13 mouse cellular contexts compared by ENCODE assay signal in the genomic region with DNA sequence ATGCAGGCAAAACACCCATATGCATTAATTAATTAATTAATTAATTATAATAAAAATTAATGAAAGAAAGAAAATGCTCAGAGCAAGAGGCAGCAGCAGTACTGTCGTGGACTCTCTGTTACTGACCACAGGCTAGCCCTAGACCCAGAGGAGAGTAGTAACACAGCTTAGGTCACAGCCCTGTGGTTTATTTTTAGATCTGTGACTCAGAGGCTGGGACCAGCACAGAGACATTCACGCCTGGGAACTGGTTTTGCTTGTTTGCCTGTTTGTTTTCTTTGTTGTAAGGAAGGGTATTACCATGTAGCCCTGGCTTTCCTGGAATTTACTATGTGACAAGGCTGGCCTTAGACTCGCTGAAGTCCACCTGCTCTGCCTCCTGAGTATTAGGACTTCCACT. TPM values are rescaled to one million over a fixed set of nuclear protein-coding genes. Genes with fewer than 3 reads are reported as not detected.
A peak's percentile ranks its signal among the peaks of the same experiment; 100 is the strongest.
DNase-seq lines count a peak whose midpoint lies in the region; ATAC-seq and TF ChIP-seq lines count a peak whose summit lies in the region.
"Had no signal": no experiment of that assay in that cellular context is flagged by ENCODE, and none has a peak within 500 bp of the region (broad histone marks: within the 10 kb centered on the region; RNA-seq: fewer than 3 reads in every experiment).

No protein-coding gene starts in this region.

- no peak overlapping the region for H3K27ac ChIP-seq in intestine, embryonic 14.5 days (ENCODE audit: low read depth)
- no peak overlapping the region for H3K27ac ChIP-seq in intestine, postnatal 0 days (ENCODE audit: low read depth, low read length)
- H3K27ac ChIP-seq in embryonic fibroblast, embryonic 13.5 days (ENCODE audit: insufficient read depth, low read length) = peak overlapping the region; percentile 32; the same call in 1 of the 2 replicates
- H3K27ac ChIP-seq in liver, embryonic 11.5 days (ENCODE audit: low read depth, low read length) = no peak overlapping the region
- H3K27ac ChIP-seq: forebrain, embryonic 13.5 days; hindbrain, embryonic 15.5 days; limb, embryonic 12.5 days; midbrain, embryonic 15.5 days had no signal

- no peaks in the 10 kb centered on the region for H3K36me3 ChIP-seq in intestine, embryonic 14.5 days (ENCODE audit: control insufficient read depth, insufficient read depth, low read length)
- H3K36me3 ChIP-seq in intestine, postnatal 0 days (ENCODE audit: control insufficient read depth, insufficient read depth) = no peaks in the 10 kb centered on the region
- H3K36me3 ChIP-seq in liver, embryonic 11.5 days (ENCODE audit: control insufficient read depth, insufficient read depth, low read length) = no peaks in the 10 kb centered on the region
- H3K36me3 ChIP-seq: hindbrain, embryonic 15.5 days; limb, embryonic 12.5 days; midbrain, embryonic 15.5 days had no signal

- no peak for TF ChIP-seq POLR2A in embryonic fibroblast, embryonic 13.5 days (IDR thresholded peaks at IDR 0.05; ENCODE audit: low read depth, low read length)

- 33% methylated on average over 3 of the region's 3 CpGs for WGBS in intestine, embryonic 14.5 days
- 24% methylated on average over 3 of the region's 3 CpGs for WGBS in intestine, postnatal 0 days
- 38% methylated on average over 3 of the region's 3 CpGs for WGBS in liver, embryonic 11.5 days

- H3K9me3 ChIP-seq in intestine, embryonic 14.5 days (ENCODE audit: control insufficient read depth, low read length) = no peaks in the 10 kb centered on the region
- no peaks in the 10 kb centered on the region for H3K9me3 ChIP-seq in intestine, postnatal 0 days (ENCODE audit: control insufficient read depth)
- H3K9me3 ChIP-seq in liver, embryonic 11.5 days (ENCODE audit: control insufficient read depth, low read length) = no peaks in the 10 kb centered on the region
- H3K9me3 ChIP-seq: forebrain, embryonic 13.5 days; hindbrain, embryonic 15.5 days; midbrain, embryonic 15.5 days had no signal

- no peak overlapping the region for H3K4me2 ChIP-seq in intestine, embryonic 14.5 days (ENCODE audit: low read length)
- no peak overlapping the region for H3K4me2 ChIP-seq in intestine, postnatal 0 days (replicated peaks; ENCODE audit: low read depth)
- H3K4me2 ChIP-seq in liver, embryonic 11.5 days = no peak overlapping the region
- H3K4me2 ChIP-seq: forebrain, embryonic 13.5 days; hindbrain, embryonic 15.5 days; limb, embryonic 12.5 days; midbrain, embryonic 15.5 days had no signal

- H3K9ac ChIP-seq in intestine, embryonic 14.5 days (ENCODE audit: low read length) = no peak overlapping the region
- no peak overlapping the region for H3K9ac ChIP-seq in intestine, postnatal 0 days (ENCODE audit: low read depth, low read length)
- no peak overlapping the region for H3K9ac ChIP-seq in liver, embryonic 11.5 days (ENCODE audit: low read depth, low read length)
- H3K9ac ChIP-seq: forebrain, embryonic 13.5 days; hindbrain, embryonic 15.5 days; limb, embryonic 12.5 days; midbrain, embryonic 15.5 days had no signal

- 0 out of 2 replicates have a peak, but pooled peaks have one; percentile 62 for ATAC-seq in intestine, embryonic 14.5 days (replicated peaks; ENCODE audit: low FRiP score, low TSS enrichment, low read depth)
- no peak for ATAC-seq in intestine, postnatal 0 days
- no peak for ATAC-seq in liver, embryonic 11.5 days (replicated peaks; ENCODE audit: low FRiP score)
- ATAC-seq: forebrain, embryonic 13.5 days; midbrain, embryonic 15.5 days had no signal

- H3K4me1 ChIP-seq in intestine, embryonic 14.5 days (replicated peaks; ENCODE audit: control insufficient read depth, insufficient read depth, low read length) = no peaks in the 10 kb centered on the region
- H3K4me1 ChIP-seq in intestine, postnatal 0 days (replicated peaks; ENCODE audit: control insufficient read depth, insufficient read depth, low read length) = no peaks in the 10 kb centered on the region
- peaks cover 5% of the 10 kb centered on the region; the same call in 1 of the 2 replicates for H3K4me1 ChIP-seq in embryonic fibroblast, embryonic 13.5 days (ENCODE audit: control insufficient read depth, insufficient read depth, low read length)
- no peaks in the 10 kb centered on the region for H3K4me1 ChIP-seq in liver, embryonic 11.5 days (replicated peaks; ENCODE audit: control insufficient read depth, insufficient read depth, low read length)
- H3K4me1 ChIP-seq: forebrain, embryonic 13.5 days; hindbrain, embryonic 15.5 days; limb, embryonic 12.5 days; midbrain, embryonic 15.5 days had no signal

- TF ChIP-seq CTCF in intestine, postnatal 0 days (IDR thresholded peaks at IDR 0.05; ENCODE audit: low read depth) = no peak
- TF ChIP-seq CTCF in embryonic fibroblast, embryonic 13.5 days (IDR thresholded peaks at IDR 0.05; ENCODE audit: borderline replicate concordance, insufficient read depth, low read length) = no peak

- H3K4me3 ChIP-seq in intestine, embryonic 14.5 days (ENCODE audit: low read depth, low read length) = no peak overlapping the region
- no peak overlapping the region for H3K4me3 ChIP-seq in intestine, postnatal 0 days (ENCODE audit: low read depth, low read length)
- no peak overlapping the region for H3K4me3 ChIP-seq in embryonic fibroblast, embryonic 13.5 days (ENCODE audit: insufficient read depth, low read length)
- no peak overlapping the region for H3K4me3 ChIP-seq in liver, embryonic 11.5 days (ENCODE audit: low read depth, low read length)
- H3K4me3 ChIP-seq: forebrain, embryonic 13.5 days; hindbrain, embryonic 15.5 days; limb, embryonic 12.5 days; midbrain, embryonic 15.5 days had no signal

- no peaks in the 10 kb centered on the region for H3K27me3 ChIP-seq in intestine, embryonic 14.5 days (replicated peaks; ENCODE audit: control insufficient read depth, insufficient read depth, low read length)
- H3K27me3 ChIP-seq in intestine, postnatal 0 days (replicated peaks; ENCODE audit: control insufficient read depth, insufficient read depth, low read length) = no peaks in the 10 kb centered on the region
- H3K27me3 ChIP-seq in liver, embryonic 11.5 days (replicated peaks; ENCODE audit: control insufficient read depth, insufficient read depth, low read length) = no peaks in the 10 kb centered on the region
- H3K27me3 ChIP-seq: forebrain, embryonic 13.5 days; hindbrain, embryonic 15.5 days; limb, embryonic 12.5 days; midbrain, embryonic 15.5 days had no signal

- DNase-seq in intestine, embryonic 14.5 days (ENCODE audit: low spot score) = no peak
- peak; percentile 54 for DNase-seq in urinary bladder, postnatal 36 days (ENCODE audit: low spot score in 2 of 2)
- DNase-seq in urinary bladder, postnatal 10 days (ENCODE audit: low spot score) = no peak
- no peak for DNase-seq in liver, embryonic 11.5 days (ENCODE audit: low spot score)
- no peak for DNase-seq in yolk sac, embryonic 10.5 days (ENCODE audit: low spot score)
- DNase-seq: gastrocnemius, postnatal 25 days; thymus, adult 2 months had no signal

RNA-seq across cellular contexts. Expression of gene 4931406P16Rik, which starts 14.1 kb away (rescaled TPM):
- polyA plus RNA-seq in intestine, embryonic 14.5 days (2014; fragmentation: Nextera tagmentation; extraction: Ambion mirVana) = 37.8 and 47.5 TPM in 2 replicates
- polyA plus RNA-seq in intestine, postnatal 0 days (2015; fragmentation: Nextera tagmentation; extraction: Ambion mirVana) = 18.6 and 21.2 TPM in 2 replicates
- polyA plus RNA-seq in embryonic fibroblast, embryonic 13.5 days (2011; ENCODE audit: insufficient read length, low read depth, missing spikeins) = 49.8 and 62.1 TPM in 2 replicates
- polyA plus RNA-seq in liver, embryonic 11.5 days (2014; fragmentation: Nextera tagmentation; extraction: Ambion mirVana) = 28.7 and 32.6 TPM in 2 replicates

Comparison
In these comparisons a context has a peak if more than half of its experiments do, and no peak if none do; other contexts are left out.
1. DNase-seq: peak in urinary bladder, postnatal 36 days (2 of 2); none in intestine, embryonic 14.5 days (single experiment), urinary bladder, postnatal 10 days (single experiment), liver, embryonic 11.5 days (single experiment) and yolk sac, embryonic 10.5 days (single experiment).